8 mouse cellular contexts compared by ENCODE assay signal in genomic region chr1:194977946-194978720, GRCm38 (mm10). TPM values are rescaled to one million over a fixed set of nuclear protein-coding genes. Genes with fewer than 3 reads are reported as not detected.
DNase-seq lines count a peak whose midpoint lies in the region; ATAC-seq and TF ChIP-seq lines count a peak whose summit lies in the region.

No protein-coding gene starts in this region.

- H3K27me3 ChIP-seq in liver, embryonic 12.5 days (replicated peaks) = peaks cover 7% of the 10 kb centered on the region; the same call in 1 of the 2 replicates
- no peaks in the 10 kb centered on the region for H3K27me3 ChIP-seq in hindbrain, embryonic 15.5 days
- H3K27me3 ChIP-seq in lung, embryonic 14.5 days (ENCODE audit: insufficient read depth, low read length) = no peaks in the 10 kb centered on the region

- H3K9me3 ChIP-seq in liver, embryonic 12.5 days (replicated peaks) = no peaks in the 10 kb centered on the region
- H3K9me3 ChIP-seq in hindbrain, embryonic 15.5 days = no peaks in the 10 kb centered on the region
- no peaks in the 10 kb centered on the region for H3K9me3 ChIP-seq in lung, embryonic 14.5 days (ENCODE audit: low read depth, low read length)

- ATAC-seq in liver, embryonic 12.5 days = no peak
- ATAC-seq in hindbrain, embryonic 15.5 days (ENCODE audit: low FRiP score, low read depth) = peak; percentile 36; the same call in 1 of the 2 replicates
- no peak for ATAC-seq in lung, embryonic 14.5 days (ENCODE audit: insufficient read depth)

- 44% methylated on average over 5 of the region's 5 CpGs for WGBS in liver, embryonic 12.5 days (ENCODE audit: insufficient replicate concordance)
- WGBS in hindbrain, embryonic 15.5 days = 31% methylated on average over 5 of the region's 5 CpGs
- WGBS in lung, embryonic 14.5 days = 36% methylated on average over 5 of the region's 5 CpGs

- no peak for TF ChIP-seq CTCF in brain, embryonic 14.5 days (IDR thresholded peaks at IDR 0.05; ENCODE audit: borderline replicate concordance, extremely low read depth, insufficient read depth, insufficient read length)
- TF ChIP-seq CTCF in lung, embryonic 14.5 days (IDR thresholded peaks at IDR 0.05; ENCODE audit: low read depth) = no peak

- no peaks in the 10 kb centered on the region for H3K36me3 ChIP-seq in liver, embryonic 12.5 days
- no peaks in the 10 kb centered on the region for H3K36me3 ChIP-seq in hindbrain, embryonic 15.5 days
- no peaks in the 10 kb centered on the region for H3K36me3 ChIP-seq in lung, embryonic 14.5 days (ENCODE audit: insufficient read depth)

- no peak overlapping the region for H3K9ac ChIP-seq in liver, embryonic 12.5 days
- H3K9ac ChIP-seq in hindbrain, embryonic 15.5 days = no peak overlapping the region
- H3K9ac ChIP-seq in lung, embryonic 14.5 days = no peak overlapping the region

- TF ChIP-seq POLR2A in brain, embryonic 14.5 days (IDR thresholded peaks at IDR 0.05; ENCODE audit: borderline replicate concordance, extremely low read depth, insufficient read depth, insufficient read length, poor library complexity, severe bottlenecking) = no peak

- intact Hi-C loops in heart, postnatal 10 days (cut with DNase I) = loop anchor here (2.0 to 5.0 kb wide), 2 partner anchors 39 to 154 kb away; partner anchors contain the start of gene Cr1l

- no peak overlapping the region for H3K27ac ChIP-seq in liver, embryonic 12.5 days
- H3K27ac ChIP-seq in hindbrain, embryonic 15.5 days (replicated peaks) = peak overlapping the region; percentile 2
- no peak overlapping the region for H3K27ac ChIP-seq in lung, embryonic 14.5 days (ENCODE audit: low read depth)

- no peak overlapping the region for H3K4me3 ChIP-seq in liver, embryonic 12.5 days
- no peak overlapping the region for H3K4me3 ChIP-seq in hindbrain, embryonic 15.5 days
- no peak overlapping the region for H3K4me3 ChIP-seq in lung, embryonic 14.5 days (ENCODE audit: low read depth, low read length)

- H3K4me1 ChIP-seq in liver, embryonic 12.5 days = peaks cover 63% of the 10 kb centered on the region
- peaks cover 19% of the 10 kb centered on the region for H3K4me1 ChIP-seq in hindbrain, embryonic 15.5 days (replicated peaks)
- H3K4me1 ChIP-seq in lung, embryonic 14.5 days (ENCODE audit: insufficient read depth) = peaks cover 6% of the 10 kb centered on the region

- H3K4me2 ChIP-seq in liver, embryonic 12.5 days = peak overlapping the region; percentile 94
- H3K4me2 ChIP-seq in hindbrain, embryonic 15.5 days = peak overlapping the region; percentile 92
- 0 out of 2 replicates have a peak overlapping the region, but pooled peaks have one; percentile 7 for H3K4me2 ChIP-seq in lung, embryonic 14.5 days

- DNase-seq in liver = no peak
- DNase-seq in brain, embryonic 14.5 days (ENCODE audit: low read depth) = peak; percentile 84
- DNase-seq in lung, embryonic 14.5 days = peak; percentile 43
- DNase-seq in urinary bladder, adult 2 months (ENCODE audit: low spot score) = no peak
- no peak for DNase-seq in heart, postnatal 10 days
- DNase-seq in urinary bladder, postnatal 14 days (ENCODE audit: low spot score) = no peak

RNA-seq across cellular contexts. Expression of gene Cd34, which starts 39.5 kb away (rescaled TPM):
- 26.6 and 28.3 TPM in 2 replicates for polyA plus RNA-seq in liver, embryonic 12.5 days (2016; fragmentation: Nextera tagmentation; extraction: Ambion mirVana)
- 27.9 and 33.1 TPM in 2 replicates for polyA plus RNA-seq in brain, embryonic 14.5 days (2012; rRNA removed)
- polyA plus RNA-seq in hindbrain, embryonic 15.5 days (2015; fragmentation: Nextera tagmentation; extraction: Ambion mirVana) = 30.5 and 32.7 TPM in 2 replicates
- 164 and 165 TPM in 2 replicates for polyA plus RNA-seq in lung, embryonic 14.5 days (2014; fragmentation: Nextera tagmentation; extraction: Ambion mirVana)
- 234 and 240 TPM in 2 replicates for polyA plus RNA-seq in urinary bladder, adult 2 months (2012; rRNA removed)
- total RNA-seq in heart, postnatal 10 days (2021) = 100 to 1,000 TPM; 289 to 314 TPM

Comparison
In these comparisons a context has a peak if more than half of its experiments do, and no peak if none do; other contexts are left out.
1. H3K4me2 ChIP-seq: peak in every context shown above with its lines; median percentile 94 in liver, embryonic 12.5 days; 92 in hindbrain, embryonic 15.5 days; 7 in lung, embryonic 14.5 days.
2. DNase-seq: peak in brain, embryonic 14.5 days (single experiment) and lung, embryonic 14.5 days (single experiment); none in liver (single experiment), urinary bladder, adult 2 months (single experiment), heart, postnatal 10 days (0 of 2) and urinary bladder, postnatal 14 days (single experiment).